Mouse (Mus musculus): ENCODE results near the gene Tnfsf13.

- no peak for TF ChIP-seq GATA1 (IDR thresholded peaks at IDR 0.05; ENCODE audit: borderline replicate concordance, low read length)
- no peak for TF ChIP-seq FLI1 (IDR thresholded peaks at IDR 0.05; ENCODE audit: low read length)
Measured at GRCm38 (mm10) chr11:69692196-69692811, 6.7 kb upstream of the Tnfsf13 start.

All from megakaryocyte, embryonic 14.5 days (primary cell).